In the genomic region with DNA sequence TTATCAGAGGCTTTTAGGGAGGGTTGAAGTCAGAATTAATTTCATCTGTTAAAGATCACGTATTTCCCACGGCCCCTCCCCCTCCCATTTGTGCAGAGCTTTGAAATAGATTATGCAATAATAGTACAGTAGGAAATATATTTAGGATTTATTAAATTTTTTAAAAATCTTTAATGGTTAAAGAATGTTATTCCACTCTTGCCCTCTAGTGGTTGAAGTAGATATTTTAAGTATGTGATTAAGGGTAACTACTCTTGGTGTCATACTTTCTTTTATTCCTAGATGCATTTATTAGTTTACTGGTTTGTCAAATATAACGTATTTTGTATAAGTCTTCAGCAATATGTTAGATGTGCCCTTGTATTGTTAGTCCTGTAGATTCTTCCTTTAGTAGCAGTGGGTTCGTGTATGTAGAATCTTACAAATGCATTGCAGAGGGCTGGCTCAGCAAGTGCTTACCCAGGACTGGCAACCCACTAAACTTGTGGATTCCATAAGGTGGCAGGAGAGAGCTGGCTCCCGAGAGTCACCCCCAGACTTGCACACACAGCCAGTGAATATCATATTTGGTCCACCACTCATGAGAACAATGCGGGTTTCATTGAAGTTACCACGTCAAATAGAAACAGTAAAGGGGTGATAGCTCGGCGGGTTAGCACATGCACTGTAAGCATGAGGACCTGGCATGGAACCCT, we compare ENCODE assay signal across 16 mouse cellular contexts. TPM values are rescaled to one million over a fixed set of nuclear protein-coding genes. Genes with fewer than 3 reads are reported as not detected.
DNase-seq lines count a peak whose midpoint lies in the region; TF ChIP-seq lines count a peak whose summit lies in the region.
"Had no signal": no experiment of that assay in that cellular context is flagged by ENCODE, and none has a peak within 500 bp of the region (broad histone marks: within the 10 kb centered on the region; RNA-seq: fewer than 3 reads in every experiment).

No protein-coding gene starts in this region.

- TF ChIP-seq CTCF in kidney, adult 2 months (conservative IDR thresholded peaks at IDR 0.05; ENCODE audit: insufficient read depth, insufficient read length, low read depth, low read length), result 0 out of 2 replicates have a peak, but pooled peaks have one; percentile 10
- TF ChIP-seq CTCF in cortical plate, adult 2 months (IDR thresholded peaks at IDR 0.05; ENCODE audit: extremely low read depth, insufficient read depth, low read length), result 0 out of 2 replicates have a peak, but pooled peaks have one; percentile 27

- no peaks in the 10 kb centered on the region for H3K36me3 ChIP-seq in kidney, adult 2 months (ENCODE audit: control insufficient read depth, insufficient read depth, low read length)
- H3K36me3 ChIP-seq: embryonic facial prominence, embryonic 10.5 days; forebrain, embryonic 12.5 days; hindbrain, embryonic 10.5 days had no signal

- peaks cover 10% of the 10 kb centered on the region; the same call in 1 of the 2 replicates for H3K4me1 ChIP-seq in kidney, adult 2 months (ENCODE audit: control insufficient read depth, insufficient read depth, low read length)
- peaks cover 20% of the 10 kb centered on the region for H3K4me1 ChIP-seq in cortical plate, adult 2 months (ENCODE audit: control insufficient read depth, insufficient read depth, low read length)

- 81% methylated on average over 9 of the region's 9 CpGs for WGBS in kidney, adult 2 months

- no peak overlapping the region for H3K27ac ChIP-seq in kidney, adult 2 months (ENCODE audit: insufficient read depth, low read depth, low read length)
- no peak overlapping the region for H3K27ac ChIP-seq in cortical plate, adult 2 months (ENCODE audit: insufficient read depth, low read length)
- H3K27ac ChIP-seq: embryonic facial prominence, embryonic 10.5 days; forebrain, embryonic 12.5 days; hindbrain, embryonic 10.5 days had no signal

- TF ChIP-seq POLR2A in kidney, adult 2 months (IDR thresholded peaks at IDR 0.05; ENCODE audit: low read depth, low read length), result no peak
- TF ChIP-seq POLR2A in cortical plate, adult 2 months (IDR thresholded peaks at IDR 0.05; ENCODE audit: extremely low read depth, insufficient read depth, low read length), result no peak

- intact Hi-C loops in heart, postnatal 10 days (cut with DNase I), result loop anchor here (2.0 kb wide), 1 partner anchor 83 kb away; no protein-coding TSS in a partner anchor

- no peak for DNase-seq in kidney, adult 2 months
- no peak for DNase-seq in kidney, postnatal 14 days
- DNase-seq in retina, embryonic 14.5 days (ENCODE audit: low spot score), result peak; percentile 32
- DNase-seq in retina, postnatal 1 day, result no peak
- DNase-seq in brain, adult 2 months (ENCODE audit: low read depth, low spot score), result peak; percentile 86
- DNase-seq in urinary bladder, postnatal 4 days (ENCODE audit: low spot score in 2 of 2), result no peak
- DNase-seq in heart, postnatal 10 days, result no peak
- DNase-seq: adrenal gland, postnatal 10 days; gastrocnemius, postnatal 36 days; lung, postnatal 4 days; right cerebral cortex, adult 18-20 months had no signal

- H3K27me3 ChIP-seq in kidney, adult 2 months (replicated peaks; ENCODE audit: control insufficient read depth, insufficient read depth, low read length), result no peaks in the 10 kb centered on the region
- H3K27me3 ChIP-seq: forebrain, embryonic 12.5 days had no signal

- H3K4me3 ChIP-seq in kidney, adult 2 months (ENCODE audit: insufficient read depth, low read depth, low read length), result no peak overlapping the region
- no peak overlapping the region for H3K4me3 ChIP-seq in cortical plate, adult 2 months (ENCODE audit: insufficient read depth, low read length)
- H3K4me3 ChIP-seq: embryonic facial prominence, embryonic 10.5 days; forebrain, embryonic 12.5 days; hindbrain, embryonic 10.5 days; myocyte had no signal

RNA-seq across cellular contexts. Expression of a gene that starts 51.7 kb away (rescaled TPM):
- 20.1 and 21.4 TPM in 2 replicates for polyA plus RNA-seq in kidney, adult 2 months (2012; rRNA removed)
- 106 and 113 TPM in 2 replicates for polyA plus RNA-seq in cortical plate, adult 2 months (2012; rRNA removed)
- total RNA-seq in heart, postnatal 10 days (2021), result 10 to 100 TPM; 38.3 to 39.2 TPM

Comparison
In these comparisons a context has a peak if more than half of its experiments do, and no peak if none do; other contexts are left out.
1. DNase-seq: peak in retina, embryonic 14.5 days (single experiment) and brain, adult 2 months (single experiment); none in kidney, adult 2 months (single experiment), kidney, postnatal 14 days (single experiment), retina, postnatal 1 day (single experiment), urinary bladder, postnatal 4 days (0 of 2) and heart, postnatal 10 days (0 of 2).